10 mouse cellular contexts compared by ENCODE assay signal in the genomic region with DNA sequence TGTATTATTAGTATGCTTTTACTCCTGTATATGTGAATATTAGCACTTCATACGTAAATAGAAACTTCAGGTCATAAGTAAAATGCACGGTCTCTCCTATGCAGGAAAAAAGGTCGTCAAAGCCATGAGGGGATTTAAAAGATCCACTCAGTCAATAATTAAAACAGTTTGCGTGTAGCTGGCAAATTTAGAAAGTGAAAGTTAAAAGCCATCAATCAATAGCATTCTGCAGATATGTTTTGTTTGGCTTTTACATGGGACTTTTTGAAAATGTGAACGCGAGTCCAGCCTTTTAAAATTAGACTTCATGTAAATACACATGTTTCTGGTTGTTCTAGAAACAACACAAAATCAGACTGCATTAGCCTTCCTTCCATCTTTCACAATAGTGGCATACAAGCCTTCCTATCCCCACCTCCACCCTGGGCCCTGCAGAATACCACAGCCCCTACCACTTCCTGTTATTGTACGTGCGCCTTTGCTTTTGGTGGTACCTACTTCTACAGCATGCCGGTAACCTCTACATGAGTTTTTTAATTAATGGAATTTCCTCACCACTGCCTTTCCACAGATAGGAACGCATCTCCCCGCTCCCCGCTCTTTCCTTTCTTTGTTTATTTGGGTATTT. TPM values are rescaled to one million over a fixed set of nuclear protein-coding genes. Genes with fewer than 3 reads are reported as not detected.
DNase-seq lines count a peak whose midpoint lies in the region; ATAC-seq and TF ChIP-seq lines count a peak whose summit lies in the region.
"Had no signal": no experiment of that assay in that cellular context is flagged by ENCODE, and none has a peak within 500 bp of the region (broad histone marks: within the 10 kb centered on the region; RNA-seq: fewer than 3 reads in every experiment).

No protein-coding gene starts in this region.

- ATAC-seq in heart, postnatal 0 days (ENCODE audit: insufficient read depth, low read depth), result no peak
- no peak for ATAC-seq in heart, embryonic 11.5 days (replicated peaks; ENCODE audit: insufficient number of reproducible peaks, low FRiP score, low TSS enrichment)
- ATAC-seq in liver, embryonic 15.5 days (ENCODE audit: insufficient read depth), result no peak
- ATAC-seq in megakaryocyte-erythroid progenitor cell, adult 5-6 weeks (replicated peaks; ENCODE audit: low FRiP score, low TSS enrichment, poor library complexity, severe bottlenecking), result peak; percentile 71; the same call in 1 of the 2 replicates

- TF ChIP-seq CTCF in heart, postnatal 0 days (IDR thresholded peaks at IDR 0.05; ENCODE audit: low read depth), result no peak

- WGBS in heart, postnatal 0 days, result 71% methylated on average over 12 of the region's 12 CpGs
- WGBS in heart, embryonic 11.5 days (ENCODE audit: insufficient replicate concordance), result 78% methylated on average over 12 of the region's 12 CpGs
- 23% methylated on average over 12 of the region's 12 CpGs for WGBS in liver, embryonic 15.5 days (ENCODE audit: insufficient replicate concordance)

- H3K9me3 ChIP-seq in heart, postnatal 0 days (replicated peaks; ENCODE audit: control insufficient read depth, low read length), result no peaks in the 10 kb centered on the region
- H3K9me3 ChIP-seq in heart, embryonic 11.5 days (replicated peaks; ENCODE audit: control insufficient read depth, low read length), result no peaks in the 10 kb centered on the region
- no peaks in the 10 kb centered on the region for H3K9me3 ChIP-seq in liver, embryonic 15.5 days (replicated peaks)

- H3K27me3 ChIP-seq in heart, postnatal 0 days (ENCODE audit: control insufficient read depth, insufficient read depth, low read length), result no peaks in the 10 kb centered on the region
- H3K27me3 ChIP-seq in heart, embryonic 11.5 days (ENCODE audit: control insufficient read depth, insufficient read depth, low read length), result no peaks in the 10 kb centered on the region
- H3K27me3 ChIP-seq in liver, embryonic 15.5 days, result no peaks in the 10 kb centered on the region

- no peaks in the 10 kb centered on the region for H3K36me3 ChIP-seq in heart, postnatal 0 days (replicated peaks; ENCODE audit: control insufficient read depth, insufficient read depth, low read length)
- no peaks in the 10 kb centered on the region for H3K36me3 ChIP-seq in heart, embryonic 11.5 days (ENCODE audit: control insufficient read depth, insufficient read depth, low read length)
- no peaks in the 10 kb centered on the region for H3K36me3 ChIP-seq in liver, embryonic 15.5 days (replicated peaks)

- no peak overlapping the region for H3K4me3 ChIP-seq in heart, postnatal 0 days (ENCODE audit: low read depth, low read length)
- H3K4me3 ChIP-seq in heart, embryonic 11.5 days (ENCODE audit: low read depth, low read length), result no peak overlapping the region
- no peak overlapping the region for H3K4me3 ChIP-seq in liver, embryonic 15.5 days (replicated peaks)

- H3K4me1 ChIP-seq in heart, postnatal 0 days (ENCODE audit: control insufficient read depth, insufficient read depth), result no peaks in the 10 kb centered on the region
- H3K4me1 ChIP-seq in heart, embryonic 11.5 days (ENCODE audit: control insufficient read depth, insufficient read depth, low read length), result no peaks in the 10 kb centered on the region
- no peaks in the 10 kb centered on the region; the same call in 1 of the 2 replicates for H3K4me1 ChIP-seq in liver, embryonic 15.5 days (replicated peaks)

- H3K27ac ChIP-seq in heart, postnatal 0 days (ENCODE audit: low read depth), result peak overlapping the region; percentile 25; the same call in 1 of the 2 replicates
- H3K27ac ChIP-seq in heart, embryonic 11.5 days (ENCODE audit: low read depth, low read length), result no peak overlapping the region
- no peak overlapping the region for H3K27ac ChIP-seq in liver, embryonic 15.5 days (replicated peaks)

- no peak for DNase-seq in heart, postnatal 0 days (ENCODE audit: low spot score)
- peak; percentile 84 for DNase-seq in thymus, postnatal 25 days
- no peak for DNase-seq in layer of hippocampus, adult 9-11 months
- DNase-seq in layer of hippocampus, postnatal 36 days, result no peak
- no peak for DNase-seq in heart, adult 8-10 months (ENCODE audit: low spot score)
- DNase-seq: cerebellum, adult 11-12 months; gastrocnemius, postnatal 36 days had no signal

- no peak for TF ChIP-seq EP300 in heart, postnatal 0 days (IDR thresholded peaks at IDR 0.05; ENCODE audit: low read depth)

- H3K4me2 ChIP-seq in heart, postnatal 0 days (ENCODE audit: low read depth, low read length), result no peak overlapping the region
- no peak overlapping the region for H3K4me2 ChIP-seq in heart, embryonic 11.5 days
- H3K4me2 ChIP-seq in liver, embryonic 15.5 days, result peak overlapping the region; percentile 16; the same call in 1 of the 2 replicates

- no peak overlapping the region for H3K9ac ChIP-seq in heart, postnatal 0 days (replicated peaks; ENCODE audit: low read depth, low read length)
- H3K9ac ChIP-seq in heart, embryonic 11.5 days (ENCODE audit: low read depth, low read length), result no peak overlapping the region
- no peak overlapping the region for H3K9ac ChIP-seq in liver, embryonic 15.5 days

RNA-seq across cellular contexts. Expression of a gene that starts 12.4 kb away (rescaled TPM):
- 45.5 and 65.7 TPM in 2 replicates for total RNA-seq in heart, postnatal 0 days (2014; rRNA removed; ENCODE audit: low replicate concordance)
- 6.8 and 9.8 TPM in 2 replicates for polyA plus RNA-seq in heart, postnatal 0 days (2015; fragmentation: Nextera tagmentation; extraction: Ambion mirVana)
- polyA plus RNA-seq in heart, embryonic 11.5 days (2014; fragmentation: Nextera tagmentation; extraction: Ambion mirVana), result 14.0 and 15.4 TPM in 2 replicates
- polyA plus RNA-seq in liver, embryonic 15.5 days (2015; fragmentation: Nextera tagmentation; extraction: Ambion mirVana), result 1.9 and 2.3 TPM in 2 replicates
- 11.1 and 16.6 TPM in 2 replicates for total RNA-seq in megakaryocyte-erythroid progenitor cell, adult 5-6 weeks (2014; fragmentation: Nextera tagmentation)
- 11.5 and 11.7 TPM in 2 replicates for total RNA-seq in megakaryocyte-erythroid progenitor cell, adult 5-6 weeks (2017)
- total RNA-seq in layer of hippocampus, postnatal 36 days (2021), result 10 to 100 TPM; 52.6 to 53.9 TPM
- 10 to 100 TPM; 22.2 to 36.2 (median 27.6) TPM for total RNA-seq in heart, adult 8-10 months (2022)
